ENCODE assay signal across 14 mouse cellular contexts in the genomic region with DNA sequence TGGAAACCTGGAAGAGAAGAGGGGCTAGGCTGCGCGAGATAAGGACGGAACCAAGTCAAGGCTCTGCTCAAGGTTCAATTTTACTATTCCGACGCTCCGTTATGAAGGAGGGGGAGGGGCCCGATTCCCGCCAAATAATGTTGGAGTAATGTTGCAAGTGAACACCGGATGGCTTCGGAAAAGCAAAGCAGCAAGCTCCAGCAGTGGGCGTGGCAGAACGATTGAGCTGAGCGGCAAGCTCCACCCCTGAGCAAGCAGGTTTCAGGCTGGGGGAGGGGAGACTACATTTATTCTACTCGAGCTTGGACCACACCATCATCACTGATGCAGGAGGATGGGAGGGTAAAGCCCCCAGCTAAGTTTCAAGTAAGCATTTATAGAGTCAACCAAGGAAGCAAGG.
DNase-seq lines count a peak whose midpoint lies in the region; ATAC-seq and TF ChIP-seq lines count a peak whose summit lies in the region.
"Had no signal": no experiment of that assay in that cellular context is flagged by ENCODE, and none has a peak within 500 bp of the region (broad histone marks: within the 10 kb centered on the region; RNA-seq: fewer than 3 reads in every experiment).

No protein-coding gene starts in this region.

- TF ChIP-seq CTCF in hindbrain, postnatal 0 days (IDR thresholded peaks at IDR 0.05; ENCODE audit: low read depth) = no peak
- TF ChIP-seq CTCF in stomach, postnatal 0 days (IDR thresholded peaks at IDR 0.05; ENCODE audit: low read depth) = no peak

- peak; percentile 22 for DNase-seq in hindbrain, embryonic 10.5 days (ENCODE audit: low spot score)
- no peak for DNase-seq in hindbrain, postnatal 0 days (ENCODE audit: low spot score)
- no peak for DNase-seq in midbrain, embryonic 10.5 days (ENCODE audit: low spot score)
- peak; percentile 22 for DNase-seq in stomach, postnatal 0 days (ENCODE audit: low spot score)
- no peak for DNase-seq in spleen, postnatal 14 days (ENCODE audit: low spot score in 2 of 2)
- no peak for DNase-seq in c-Kit-positive CD71-positive TER-119-positive erythroid progenitor cells, embryonic 14.5 days (ENCODE audit: low spot score)
- DNase-seq: cerebellum, postnatal 25 days; gastrocnemius, postnatal 14 days; kidney, postnatal 4 days; lung, postnatal 4 days; right cerebral cortex, postnatal 4 days had no signal

- WGBS in hindbrain, embryonic 10.5 days = 34% methylated on average over 14 of the region's 14 CpGs
- 33% methylated on average over 14 of the region's 14 CpGs for WGBS in hindbrain, postnatal 0 days
- 29% methylated on average over 14 of the region's 14 CpGs for WGBS in midbrain, embryonic 16.5 days
- WGBS in midbrain, embryonic 10.5 days = 36% methylated on average over 14 of the region's 14 CpGs
- WGBS in hindbrain, embryonic 12.5 days = 37% methylated on average over 14 of the region's 14 CpGs
- 24% methylated on average over 14 of the region's 14 CpGs for WGBS in stomach, postnatal 0 days

- H3K27ac ChIP-seq in hindbrain, embryonic 10.5 days = no peak overlapping the region
- H3K27ac ChIP-seq in hindbrain, postnatal 0 days = no peak overlapping the region
- H3K27ac ChIP-seq in midbrain, embryonic 16.5 days (ENCODE audit: low read length) = no peak overlapping the region
- H3K27ac ChIP-seq in midbrain, embryonic 10.5 days (replicated peaks) = no peak overlapping the region
- H3K27ac ChIP-seq in hindbrain, embryonic 12.5 days = no peak overlapping the region
- H3K27ac ChIP-seq in stomach, postnatal 0 days (replicated peaks) = no peak overlapping the region

- 0 out of 2 replicates have a peak, but pooled peaks cover 7% of the 10 kb centered on the region for H3K4me1 ChIP-seq in hindbrain, embryonic 10.5 days (replicated peaks)
- no peaks in the 10 kb centered on the region for H3K4me1 ChIP-seq in hindbrain, postnatal 0 days (ENCODE audit: insufficient read depth, low read length)
- no peaks in the 10 kb centered on the region for H3K4me1 ChIP-seq in midbrain, embryonic 16.5 days (ENCODE audit: control insufficient read depth, insufficient read depth, low read length)
- H3K4me1 ChIP-seq in midbrain, embryonic 10.5 days = peaks cover 4% of the 10 kb centered on the region
- peaks cover 3% of the 10 kb centered on the region; the same call in 1 of the 2 replicates for H3K4me1 ChIP-seq in hindbrain, embryonic 12.5 days
- no peaks in the 10 kb centered on the region for H3K4me1 ChIP-seq in stomach, postnatal 0 days (replicated peaks; ENCODE audit: control insufficient read depth, insufficient read depth)

- no peak overlapping the region for H3K4me2 ChIP-seq in hindbrain, postnatal 0 days (ENCODE audit: low read depth, low read length)
- H3K4me2 ChIP-seq in midbrain, embryonic 16.5 days (ENCODE audit: low read length) = peak overlapping the region; percentile 17; the same call in 1 of the 2 replicates
- H3K4me2 ChIP-seq in hindbrain, embryonic 12.5 days (replicated peaks) = peak overlapping the region; percentile 11; the same call in 1 of the 2 replicates
- H3K4me2 ChIP-seq in stomach, postnatal 0 days (replicated peaks; ENCODE audit: low read depth) = no peak overlapping the region

- ATAC-seq in hindbrain, postnatal 0 days = no peak
- ATAC-seq in midbrain, embryonic 16.5 days = no peak
- ATAC-seq in hindbrain, embryonic 12.5 days (ENCODE audit: low FRiP score) = no peak
- ATAC-seq in stomach, postnatal 0 days (ENCODE audit: low FRiP score, low TSS enrichment) = no peak
- ATAC-seq: inflammation-experienced regulatory T-cells, adult 6 months had no signal

- H3K9ac ChIP-seq in hindbrain, postnatal 0 days (replicated peaks; ENCODE audit: low read length) = no peak overlapping the region
- H3K9ac ChIP-seq in midbrain, embryonic 16.5 days (ENCODE audit: low read depth, low read length) = no peak overlapping the region
- H3K9ac ChIP-seq in hindbrain, embryonic 12.5 days = no peak overlapping the region
- no peak overlapping the region for H3K9ac ChIP-seq in stomach, postnatal 0 days (ENCODE audit: low read length)

- H3K9me3 ChIP-seq in hindbrain, embryonic 10.5 days = no peaks in the 10 kb centered on the region
- H3K9me3 ChIP-seq in hindbrain, postnatal 0 days (ENCODE audit: low read length) = no peaks in the 10 kb centered on the region
- no peaks in the 10 kb centered on the region for H3K9me3 ChIP-seq in midbrain, embryonic 16.5 days (replicated peaks; ENCODE audit: control insufficient read depth, low read length, poor library complexity, severe bottlenecking)
- no peaks in the 10 kb centered on the region for H3K9me3 ChIP-seq in midbrain, embryonic 10.5 days (replicated peaks)
- no peaks in the 10 kb centered on the region for H3K9me3 ChIP-seq in hindbrain, embryonic 12.5 days (replicated peaks)
- no peaks in the 10 kb centered on the region for H3K9me3 ChIP-seq in stomach, postnatal 0 days (ENCODE audit: control insufficient read depth, low read length)

- H3K4me3 ChIP-seq in hindbrain, embryonic 10.5 days = no peak overlapping the region
- no peak overlapping the region for H3K4me3 ChIP-seq in hindbrain, postnatal 0 days (ENCODE audit: low read length)
- H3K4me3 ChIP-seq in midbrain, embryonic 16.5 days (ENCODE audit: low read depth, low read length) = no peak overlapping the region
- no peak overlapping the region for H3K4me3 ChIP-seq in midbrain, embryonic 10.5 days
- no peak overlapping the region for H3K4me3 ChIP-seq in hindbrain, embryonic 12.5 days
- H3K4me3 ChIP-seq in stomach, postnatal 0 days (ENCODE audit: low read depth, low read length) = no peak overlapping the region

- TF ChIP-seq EP300 in stomach, postnatal 0 days (optimal IDR thresholded peaks at IDR 0.05) = no peak

- peaks cover 9% of the 10 kb centered on the region for H3K27me3 ChIP-seq in hindbrain, embryonic 10.5 days (ENCODE audit: insufficient read depth, poor library complexity, severe bottlenecking)
- no peaks in the 10 kb centered on the region for H3K27me3 ChIP-seq in hindbrain, postnatal 0 days (ENCODE audit: insufficient read depth, low read length)
- H3K27me3 ChIP-seq in midbrain, embryonic 16.5 days (ENCODE audit: control insufficient read depth, insufficient read depth, low read depth, low read length) = no peaks in the 10 kb centered on the region
- peaks cover 10% of the 10 kb centered on the region; the same call in 1 of the 2 replicates for H3K27me3 ChIP-seq in midbrain, embryonic 10.5 days (ENCODE audit: low read depth, poor library complexity, severe bottlenecking)
- peaks cover 3% of the 10 kb centered on the region; the same call in 1 of the 2 replicates for H3K27me3 ChIP-seq in hindbrain, embryonic 12.5 days
- no peaks in the 10 kb centered on the region for H3K27me3 ChIP-seq in stomach, postnatal 0 days (ENCODE audit: control insufficient read depth, insufficient read depth, low read length)

- no peaks in the 10 kb centered on the region for H3K36me3 ChIP-seq in hindbrain, embryonic 10.5 days
- no peaks in the 10 kb centered on the region for H3K36me3 ChIP-seq in hindbrain, postnatal 0 days (ENCODE audit: insufficient read depth, low read length)
- no peaks in the 10 kb centered on the region for H3K36me3 ChIP-seq in midbrain, embryonic 16.5 days (ENCODE audit: control insufficient read depth, insufficient read depth, low read length)
- H3K36me3 ChIP-seq in midbrain, embryonic 10.5 days = no peaks in the 10 kb centered on the region
- no peaks in the 10 kb centered on the region for H3K36me3 ChIP-seq in hindbrain, embryonic 12.5 days
- H3K36me3 ChIP-seq in stomach, postnatal 0 days (ENCODE audit: control insufficient read depth, insufficient read depth, low read length) = no peaks in the 10 kb centered on the region

Comparison
In these comparisons a context has a peak if more than half of its experiments do, and no peak if none do; other contexts are left out.
1. DNase-seq: peak in hindbrain, embryonic 10.5 days (single experiment) and stomach, postnatal 0 days (single experiment); none in hindbrain, postnatal 0 days (single experiment), midbrain, embryonic 10.5 days (single experiment), spleen, postnatal 14 days (0 of 2) and c-Kit-positive CD71-positive TER-119-positive erythroid progenitor cells, embryonic 14.5 days (single experiment).
2. H3K4me2 ChIP-seq: peak in midbrain, embryonic 16.5 days (single experiment) and hindbrain, embryonic 12.5 days (single experiment); none in hindbrain, postnatal 0 days (single experiment) and stomach, postnatal 0 days (single experiment).